Mouse (Mus musculus): ENCODE data around the gene 4931414P19Rik. TPM values are rescaled to one million over a fixed set of nuclear protein-coding genes. Genes with fewer than 3 reads are reported as not detected.
A peak's percentile ranks its signal among the peaks of the same experiment; 100 is the strongest.

4931414P19Rik gene
- polyA plus RNA-seq, 1 experiment from 2014 or later: 6.0 TPM

DNA sequence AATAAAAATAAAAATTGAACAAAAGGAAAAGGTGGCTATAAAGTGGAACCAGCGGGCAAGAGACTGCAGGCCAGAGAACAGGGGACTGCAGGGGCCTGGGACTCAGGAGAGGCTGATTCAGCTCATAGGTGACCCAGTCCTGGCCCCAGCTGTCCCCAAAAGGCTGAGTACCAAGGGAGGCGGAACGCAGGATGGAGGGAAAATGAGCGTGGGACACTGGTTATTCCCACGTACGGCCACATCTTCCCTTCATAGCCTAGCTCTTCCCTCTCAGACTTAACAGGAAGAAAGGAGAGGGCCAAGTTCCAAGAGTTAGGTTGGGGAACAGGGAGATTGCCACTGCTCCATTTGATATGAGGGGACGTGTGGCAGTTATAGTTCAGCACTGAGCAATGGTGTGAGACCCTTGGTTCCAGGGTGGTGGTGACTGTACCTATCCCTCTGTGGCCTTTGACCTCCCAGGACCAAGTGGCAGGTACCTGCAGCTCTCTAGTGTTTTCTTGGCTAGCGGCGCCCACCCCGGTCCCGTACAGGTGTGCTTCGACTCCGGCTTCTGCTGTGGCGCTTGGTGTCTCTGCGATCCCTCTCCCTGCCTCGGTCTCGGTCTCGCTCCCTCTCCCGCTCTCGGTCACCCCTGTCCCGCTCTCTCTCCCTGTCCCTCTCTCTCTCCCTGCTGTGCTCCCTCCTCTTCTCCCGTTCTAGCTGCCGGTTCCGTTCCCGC, 36.6 kb upstream of the 4931414P19Rik start:
- no peaks in the 10 kb centered on the region for H3K9me3 ChIP-seq
- WGBS: 76% methylated on average over 25 of the region's 25 CpGs
- peaks cover 3% of the 10 kb centered on the region; the same call in 1 of the 2 replicates for H3K27me3 ChIP-seq (replicated peaks)
- H3K4me3 ChIP-seq: no peak overlapping the region
- no peak overlapping the region for H3K9ac ChIP-seq
- peaks cover 17% of the 10 kb centered on the region for H3K4me1 ChIP-seq
- no peak for ATAC-seq (ENCODE audit: extremely low read depth, insufficient number of reproducible peaks, low FRiP score, low TSS enrichment)
- H3K27ac ChIP-seq (replicated peaks): no peak overlapping the region
- H3K36me3 ChIP-seq: peaks cover 68% of the 10 kb centered on the region
- H3K4me2 ChIP-seq: peak overlapping the region; percentile 99; the same call in 1 of the 2 replicates

DNA sequence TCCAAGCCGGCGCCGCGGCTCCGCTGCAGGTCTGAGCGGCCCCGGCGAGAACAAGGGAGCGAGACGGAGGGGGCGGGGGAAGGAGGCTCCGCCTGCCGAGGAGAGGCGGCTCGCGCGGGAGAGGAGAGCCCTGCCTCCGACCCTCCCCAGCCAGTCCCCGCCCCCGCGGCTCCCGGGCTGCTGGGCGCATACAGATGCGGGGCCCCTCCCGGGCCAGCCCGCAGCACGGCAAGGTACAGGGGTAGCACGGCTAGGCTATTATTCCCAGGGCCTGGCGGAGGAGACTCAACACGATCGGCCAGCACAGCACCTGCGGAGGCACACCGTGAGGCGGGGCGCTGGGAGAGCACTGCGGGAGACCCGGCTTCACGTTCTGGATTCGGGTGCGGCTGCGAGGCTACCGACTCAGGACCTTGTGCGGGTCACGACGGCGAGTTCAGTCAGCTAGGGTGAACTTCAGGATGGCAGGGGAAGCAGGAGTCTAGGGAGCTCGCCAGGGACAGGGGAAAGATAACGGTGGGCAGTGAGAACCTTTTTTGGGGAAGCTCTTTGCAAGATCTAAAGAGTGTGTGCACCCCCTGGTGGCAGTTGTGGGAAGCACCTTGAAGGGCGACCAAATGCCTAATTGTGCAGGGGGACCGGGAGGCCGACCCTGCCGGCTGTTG, 35.6 kb upstream of the 4931414P19Rik start, which contains the start of gene Cdh24:
Gene Cdh24 (minus strand): TSS at position 60 of the 665 bp plus-strand sequence.
- Histone ChIP-seq H3K36me3 (peaks cover 68% of the 10 kb centered on the region), H3K27me3 (replicated peaks) (peaks cover 3% of the 10 kb centered on the region; the same call in 1 of the 2 replicates), H3K4me2 (peak within 1 kb of the TSS; percentile 99), H3K4me3 (peak within 1 kb of the TSS; percentile 81), H3K4me1 (peaks cover 17% of the 10 kb centered on the region), H3K9me3 (no peaks in the 10 kb centered on the region), H3K9ac (peak within 1 kb of the TSS; percentile 92), H3K27ac (replicated peaks) (peak within 1 kb of the TSS; percentile 78)
- peak; percentile 87 for ATAC-seq (ENCODE audit: extremely low read depth, insufficient number of reproducible peaks, low FRiP score, low TSS enrichment)
- WGBS: under 1% methylated on average over 50 of the region's 52 CpGs

GRCm38 (mm10) chr14:54640946-54641304, 35.1 kb upstream of the 4931414P19Rik start, which contains the start of gene Gm17606:
TSS of gene Gm17606 (plus strand) at chr14:54640952.
- H3K27ac ChIP-seq (replicated peaks): peak within 1 kb of the TSS; percentile 78
- H3K27me3 ChIP-seq (replicated peaks): peaks cover 3% of the 10 kb centered on the region; the same call in 1 of the 2 replicates
- WGBS: 3% methylated on average over 24 of the region's 28 CpGs
- peak within 1 kb of the TSS; percentile 99 for H3K4me2 ChIP-seq
- H3K9me3 ChIP-seq: no peaks in the 10 kb centered on the region
- peaks cover 17% of the 10 kb centered on the region for H3K4me1 ChIP-seq
- H3K36me3 ChIP-seq: peaks cover 68% of the 10 kb centered on the region
- no peak for ATAC-seq (ENCODE audit: extremely low read depth, insufficient number of reproducible peaks, low FRiP score, low TSS enrichment)
- peak within 1 kb of the TSS; percentile 81 for H3K4me3 ChIP-seq
- peak within 1 kb of the TSS; percentile 92 for H3K9ac ChIP-seq

GRCm38 (mm10) chr14:54640121-54640520, 34.3 kb upstream of the 4931414P19Rik start:
- peaks cover 3% of the 10 kb centered on the region; the same call in 1 of the 2 replicates for H3K27me3 ChIP-seq (replicated peaks)
- peaks cover 65% of the 10 kb centered on the region for H3K36me3 ChIP-seq
- H3K4me2 ChIP-seq: peak overlapping the region; percentile 99
- WGBS: 32% methylated on average over 4 of the region's 4 CpGs
- ATAC-seq (ENCODE audit: extremely low read depth, insufficient number of reproducible peaks, low FRiP score, low TSS enrichment): no peak
- peaks cover 17% of the 10 kb centered on the region for H3K4me1 ChIP-seq
- peak overlapping the region; percentile 81 for H3K4me3 ChIP-seq
- H3K9ac ChIP-seq: peak overlapping the region; percentile 92
- no peak overlapping the region for H3K27ac ChIP-seq (replicated peaks)
- H3K9me3 ChIP-seq: no peaks in the 10 kb centered on the region

DNA sequence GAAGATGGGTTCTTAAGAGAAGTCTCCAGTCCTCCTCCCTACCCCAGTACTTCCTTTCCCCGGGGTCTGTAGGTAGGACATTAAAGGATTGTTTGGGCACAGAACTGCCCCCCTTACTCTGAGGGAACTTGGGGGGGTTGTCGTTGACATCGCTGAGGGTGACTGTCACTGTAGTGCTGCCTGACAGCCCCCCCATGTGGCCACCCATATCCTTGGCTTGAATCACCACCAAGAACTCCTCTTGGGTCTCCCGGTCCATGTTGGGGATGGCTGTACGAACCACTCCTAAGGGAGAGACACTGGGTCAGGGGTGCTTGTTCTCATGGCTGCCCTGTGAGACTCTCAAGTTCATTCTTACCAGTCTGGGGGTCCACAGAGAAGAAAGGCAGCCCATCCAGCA, 32.4 kb upstream of the 4931414P19Rik start:
- H3K4me3 ChIP-seq: no peak overlapping the region
- ATAC-seq (ENCODE audit: extremely low read depth, insufficient number of reproducible peaks, low FRiP score, low TSS enrichment): no peak
- WGBS: 71% methylated on average over 5 of the region's 5 CpGs
- no peak overlapping the region for H3K27ac ChIP-seq (replicated peaks)
- no peak overlapping the region for H3K9ac ChIP-seq
- peaks cover 60% of the 10 kb centered on the region for H3K36me3 ChIP-seq
- no peaks in the 10 kb centered on the region for H3K9me3 ChIP-seq
- no peak overlapping the region for H3K4me2 ChIP-seq
- H3K4me1 ChIP-seq: peaks cover 13% of the 10 kb centered on the region
- peaks cover 3% of the 10 kb centered on the region; the same call in 1 of the 2 replicates for H3K27me3 ChIP-seq (replicated peaks)

DNA sequence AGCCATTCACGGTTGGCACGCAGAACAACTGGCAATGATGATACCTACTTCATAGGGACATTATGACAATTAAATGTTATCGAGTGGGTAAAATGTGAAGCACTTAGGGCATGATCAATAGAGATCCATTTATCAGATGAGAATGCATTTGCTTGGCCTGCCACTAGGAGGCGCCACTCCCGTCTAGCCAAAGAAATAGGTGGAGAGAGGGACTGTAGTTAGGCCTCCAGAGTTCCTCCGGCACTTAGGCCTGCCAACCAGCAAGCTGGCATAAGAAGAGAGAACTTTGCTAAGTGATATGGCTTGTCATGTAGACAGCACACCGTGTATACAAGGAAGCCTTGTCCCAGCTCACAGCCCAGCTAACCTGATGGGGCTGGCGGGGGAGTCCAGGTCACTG, 31.2 kb upstream of the 4931414P19Rik start:
- Histone ChIP-seq H3K4me3 (no peak overlapping the region), H3K36me3 (peaks cover 61% of the 10 kb centered on the region), H3K4me2 (no peak overlapping the region), H3K9ac (no peak overlapping the region), H3K4me1 (peaks cover 13% of the 10 kb centered on the region), H3K27me3 (replicated peaks) (peaks cover 3% of the 10 kb centered on the region; the same call in 1 of the 2 replicates), H3K27ac (replicated peaks) (no peak overlapping the region), H3K9me3 (no peaks in the 10 kb centered on the region)
- WGBS: 49% methylated on average over 8 of the region's 8 CpGs
- no peak for ATAC-seq (ENCODE audit: extremely low read depth, insufficient number of reproducible peaks, low FRiP score, low TSS enrichment)

DNA sequence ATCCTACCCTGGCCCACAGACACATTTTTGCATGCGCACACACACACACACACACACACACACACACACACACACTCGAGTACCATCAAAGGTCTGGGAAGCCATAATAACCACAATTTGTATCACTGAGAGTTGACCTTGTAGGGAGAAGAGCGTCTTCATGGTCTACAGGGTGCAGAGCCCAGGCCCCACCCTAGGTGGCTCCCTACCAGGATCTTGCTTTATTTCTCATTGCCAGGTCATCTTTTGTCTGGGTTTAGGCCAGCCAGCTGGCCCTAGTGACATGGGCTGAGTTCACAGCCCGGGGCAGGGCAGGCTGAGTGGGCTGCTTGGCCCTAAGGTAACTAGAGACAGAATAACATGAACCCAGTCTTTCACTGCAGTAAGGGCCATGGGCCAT, 28.4 kb upstream of the 4931414P19Rik start:
- Histone ChIP-seq H3K27me3 (replicated peaks) (0 out of 2 replicates have a peak, but pooled peaks cover under 1% of the 10 kb centered on the region), H3K4me2 (no peak overlapping the region), H3K4me3 (no peak overlapping the region), H3K9ac (no peak overlapping the region), H3K36me3 (peaks cover 73% of the 10 kb centered on the region), H3K27ac (replicated peaks) (no peak overlapping the region), H3K9me3 (no peaks in the 10 kb centered on the region), H3K4me1 (no peaks in the 10 kb centered on the region)
- 78% methylated on average over 4 of the region's 4 CpGs for WGBS
- no peak for ATAC-seq (ENCODE audit: extremely low read depth, insufficient number of reproducible peaks, low FRiP score, low TSS enrichment)

DNA sequence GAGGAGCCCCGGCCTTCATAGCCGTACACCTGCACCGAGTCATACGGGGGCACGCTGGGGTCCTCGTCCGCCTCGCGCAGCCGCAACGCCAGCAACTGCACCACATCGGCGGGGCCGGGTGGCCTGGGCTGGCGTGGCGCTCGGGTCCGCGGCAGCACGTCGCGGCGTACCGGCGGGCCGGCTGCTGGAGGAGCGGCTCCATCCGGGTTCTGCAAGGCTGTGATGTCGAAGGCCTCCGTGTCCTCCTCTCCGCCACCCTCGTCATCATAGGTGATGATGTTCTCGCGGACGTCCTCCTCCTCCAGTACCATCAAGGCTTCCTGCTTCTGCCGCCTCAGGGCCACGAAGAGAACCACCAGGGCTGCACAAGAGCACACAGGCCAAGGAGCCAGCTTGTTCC, 26.5 kb upstream of the 4931414P19Rik start:
- H3K4me1 ChIP-seq: no peaks in the 10 kb centered on the region
- no peak overlapping the region for H3K9ac ChIP-seq
- H3K27ac ChIP-seq (replicated peaks): no peak overlapping the region
- no peak overlapping the region for H3K4me2 ChIP-seq
- H3K9me3 ChIP-seq: no peaks in the 10 kb centered on the region
- WGBS: 85% methylated on average over 37 of the region's 37 CpGs
- H3K4me3 ChIP-seq: no peak overlapping the region
- H3K36me3 ChIP-seq: peaks cover 57% of the 10 kb centered on the region
- H3K27me3 ChIP-seq (replicated peaks): no peaks in the 10 kb centered on the region
- ATAC-seq (ENCODE audit: extremely low read depth, insufficient number of reproducible peaks, low FRiP score, low TSS enrichment): no peak

- Histone ChIP-seq H3K9ac (peak overlapping the region; percentile 19; the same call in 1 of the 2 replicates), H3K27ac (replicated peaks) (no peak overlapping the region), H3K27me3 (replicated peaks) (no peaks in the 10 kb centered on the region), H3K9me3 (no peaks in the 10 kb centered on the region), H3K4me3 (no peak overlapping the region), H3K36me3 (peaks cover 46% of the 10 kb centered on the region), H3K4me1 (no peaks in the 10 kb centered on the region), H3K4me2 (no peak overlapping the region)
- WGBS: 78% methylated on average over 4 of the region's 4 CpGs
- no peak for ATAC-seq (ENCODE audit: extremely low read depth, insufficient number of reproducible peaks, low FRiP score, low TSS enrichment)
These were observed 25.4 kb upstream of the 4931414P19Rik start for GRCm38 (mm10) chr14:54631240-54631599.

- H3K27me3 ChIP-seq (replicated peaks): no peaks in the 10 kb centered on the region; the same call in 1 of the 2 replicates
- H3K4me2 ChIP-seq: no peak overlapping the region
- no peak overlapping the region for H3K9ac ChIP-seq
- H3K27ac ChIP-seq (replicated peaks): no peak overlapping the region
- H3K4me1 ChIP-seq: no peaks in the 10 kb centered on the region
- no peak for ATAC-seq (ENCODE audit: extremely low read depth, insufficient number of reproducible peaks, low FRiP score, low TSS enrichment)
- no peak overlapping the region for H3K4me3 ChIP-seq
- H3K9me3 ChIP-seq: no peaks in the 10 kb centered on the region
- whole genome bisulfite sequencing: 78% methylated on average over 11 of the region's 11 CpGs
- H3K36me3 ChIP-seq: peaks cover 41% of the 10 kb centered on the region
These were observed 24.9 kb upstream of the 4931414P19Rik start for GRCm38 (mm10) chr14:54630583-54631239.

- no peaks in the 10 kb centered on the region; the same call in 1 of the 2 replicates for H3K27me3 ChIP-seq (replicated peaks)
- H3K4me3 ChIP-seq: no peak overlapping the region
- H3K27ac ChIP-seq (replicated peaks): no peak overlapping the region
- 82% methylated on average over 2 of the region's 2 CpGs for WGBS
- no peaks in the 10 kb centered on the region for H3K4me1 ChIP-seq
- H3K36me3 ChIP-seq: peaks cover 36% of the 10 kb centered on the region
- H3K4me2 ChIP-seq: no peak overlapping the region
- H3K9ac ChIP-seq: no peak overlapping the region
- ATAC-seq (ENCODE audit: extremely low read depth, insufficient number of reproducible peaks, low FRiP score, low TSS enrichment): no peak
- no peaks in the 10 kb centered on the region for H3K9me3 ChIP-seq
These were observed 24.0 kb upstream of the 4931414P19Rik start for GRCm38 (mm10) chr14:54629797-54630196.
